Mouse (Mus musculus) CH12.LX (cell line): ENCODE results near the gene Mgat5. TPM values are rescaled to one million over a fixed set of nuclear protein-coding genes. Genes with fewer than 3 reads are reported as not detected.

Experiments used
- DNase-seq: peaks from one replicate; pipeline ENCODE4 v3.0.0-alpha.2; 2013; ENCODE audit errors: extremely low read depth
- H3K27ac ChIP-seq: 2 replicates; pipeline ENCODE4 v1.5.1; 2012; ENCODE audit warnings: low read depth, mild to moderate bottlenecking, control low read depth, moderate library complexity; ENCODE audit not compliant: insufficient read depth
- H3K27me3 ChIP-seq: replicated peaks from 2 replicates; pipeline ENCODE3; 2012; ENCODE audit warnings: inconsistent platforms
- H3K36me3 ChIP-seq, 2 experiments: replicated peaks in 1 of 2; 2 replicates each; pipeline versions ENCODE3 to v1.6.1; 2012; ENCODE audit warnings: inconsistent platforms in 1 of 2, low read length in 1 of 2, mild to moderate bottlenecking in 1 of 2, mixed read lengths in 1 of 2, moderate library complexity in 1 of 2; ENCODE audit not compliant: control insufficient read depth in 1 of 2, insufficient read depth in 1 of 2
- H3K4me1 ChIP-seq, 2 experiments: 2 replicates each; pipeline ENCODE4 v1.6.1; 2012; ENCODE audit warnings: inconsistent platforms in 1 of 2, moderate library complexity in 1 of 2; ENCODE audit not compliant: insufficient read depth in 2 of 2, control insufficient read depth in 1 of 2
- H3K4me2 ChIP-seq: 2 replicates; pipeline ENCODE4 v1.6.1; 2012; ENCODE audit warnings: low read depth, mild to moderate bottlenecking, control low read depth; ENCODE audit not compliant: poor library complexity, insufficient read depth, severe bottlenecking
- H3K4me3 ChIP-seq, 3 experiments: fragments of 150-350 bp in 1 of 3; sonication (generic) in 1 of 3; replicated peaks in 1 of 3; 2 replicates each; pipeline versions ENCODE3 to v1.5.1; 2011 to 2012; ENCODE audit warnings: low read depth in 2 of 3, low read length in 2 of 3, mild to moderate bottlenecking in 2 of 3, moderate library complexity in 2 of 3, control low read depth in 1 of 3, improper control_type of control experiment in 1 of 3, inconsistent platforms in 1 of 3, mixed read lengths in 1 of 3; ENCODE audit not compliant: poor library complexity in 1 of 3
- H3K79me2 ChIP-seq: replicated peaks from 2 replicates; pipeline ENCODE4 v1.6.1; 2012; ENCODE audit warnings: mild to moderate bottlenecking, moderate library complexity; ENCODE audit not compliant: control insufficient read depth, poor library complexity, insufficient read depth, severe bottlenecking; ENCODE audit errors: extremely low read depth
- H3K9ac ChIP-seq: 2 replicates; pipeline ENCODE4 v1.6.1; 2012; ENCODE audit warnings: low read depth, mild to moderate bottlenecking, control low read depth, moderate library complexity; ENCODE audit not compliant: insufficient read depth
- H3K9me3 ChIP-seq: replicated peaks from 2 replicates; pipeline ENCODE3; 2012; ENCODE audit warnings: low read length, inconsistent platforms, mixed read lengths
- CTCF ChIP-seq, 2 experiments: IDR thresholded peaks in 1 of 2; conservative IDR thresholded peaks in 1 of 2; 2 replicates each; pipeline ENCODE4 v1.5.1; 2011 to 2012; ENCODE audit warnings: low read depth in 2 of 2, low read length in 2 of 2, improper control_type of control experiment in 1 of 2, inconsistent platforms in 1 of 2, mild to moderate bottlenecking in 1 of 2, moderate library complexity in 1 of 2
- ELF1 ChIP-seq: IDR thresholded peaks from 2 replicates; pipeline ENCODE4 v1.6.1; 2014; ENCODE audit warnings: low read depth, mild to moderate bottlenecking, inconsistent platforms, low read length, improper control_type of control experiment
- EP300 ChIP-seq: IDR thresholded peaks from 2 replicates; pipeline ENCODE4 v1.6.1; 2011; ENCODE audit warnings: low read length, improper control_type of control experiment
- ETS1 ChIP-seq: conservative IDR thresholded peaks from 2 replicates; pipeline ENCODE4 v1.6.1; 2012; ENCODE audit warnings: low read depth, mild to moderate bottlenecking, inconsistent platforms, low read length, improper control_type of control experiment, moderate library complexity
- GABPA ChIP-seq: IDR thresholded peaks from 2 replicates; pipeline ENCODE4 v1.6.1; 2012; ENCODE audit warnings: low read depth, low read length, improper control_type of control experiment, inconsistent platforms; ENCODE audit not compliant: insufficient replicate concordance
- IRF4 ChIP-seq: IDR thresholded peaks from 2 replicates; pipeline ENCODE4 v1.6.1; 2014; ENCODE audit warnings: low read depth, mild to moderate bottlenecking, inconsistent platforms, low read length, improper control_type of control experiment
- KAT2A ChIP-seq: IDR thresholded peaks from 2 replicates; pipeline ENCODE4 v1.6.1; 2012; ENCODE audit warnings: low read length, improper control_type of control experiment, inconsistent platforms; ENCODE audit not compliant: insufficient replicate concordance
- MAX ChIP-seq: IDR thresholded peaks from 2 replicates; pipeline ENCODE4 v1.6.1; 2011; ENCODE audit warnings: low read length, improper control_type of control experiment
- MAZ ChIP-seq: IDR thresholded peaks from 2 replicates; pipeline ENCODE4 v1.6.1; 2012; ENCODE audit warnings: low read depth, mild to moderate bottlenecking, inconsistent platforms, low read length, improper control_type of control experiment, moderate library complexity
- MEF2A ChIP-seq: IDR thresholded peaks from 2 replicates; pipeline ENCODE4 v1.6.1; 2014; ENCODE audit warnings: low read depth, mild to moderate bottlenecking, inconsistent platforms, low read length, improper control_type of control experiment, borderline replicate concordance
- MXI1 ChIP-seq: IDR thresholded peaks from 2 replicates; pipeline ENCODE4 v1.6.1; 2011; ENCODE audit warnings: mild to moderate bottlenecking, low read depth, low read length, improper control_type of control experiment
- MYC ChIP-seq: IDR thresholded peaks from 2 replicates; pipeline ENCODE4 v1.6.1; 2011; ENCODE audit warnings: low read depth, mild to moderate bottlenecking, improper control_type of control experiment, low read length
- POLR2A ChIP-seq: IDR thresholded peaks from 2 replicates; pipeline ENCODE4 v1.6.1; 2011; ENCODE audit warnings: low read depth, mild to moderate bottlenecking, improper control_type of control experiment, low read length
- RAD21 ChIP-seq: IDR thresholded peaks from 2 replicates; pipeline ENCODE4 v1.6.1; 2011; ENCODE audit warnings: low read depth, mild to moderate bottlenecking, low read length, improper control_type of control experiment, moderate library complexity
- SIN3A ChIP-seq: IDR thresholded peaks from 2 replicates; pipeline ENCODE4 v1.6.1; 2012; ENCODE audit warnings: low read length, improper control_type of control experiment, inconsistent platforms
- SMC3 ChIP-seq: IDR thresholded peaks from 2 replicates; pipeline ENCODE4 v1.6.1; 2011; ENCODE audit warnings: low read depth, low read length, improper control_type of control experiment
- USF1 ChIP-seq: IDR thresholded peaks from 2 replicates; pipeline ENCODE4 v1.6.1; 2014; ENCODE audit warnings: low read depth, mild to moderate bottlenecking, inconsistent platforms, low read length, improper control_type of control experiment
- USF2 ChIP-seq: conservative IDR thresholded peaks from 2 replicates; pipeline ENCODE4 v1.6.1; 2011; ENCODE audit warnings: low read depth, low read length, improper control_type of control experiment
- ZC3H11A ChIP-seq: IDR thresholded peaks from 2 replicates; pipeline ENCODE4 v1.6.1; 2012; ENCODE audit warnings: low read depth, mild to moderate bottlenecking, inconsistent platforms, low read length, improper control_type of control experiment
- ZMIZ1 ChIP-seq: IDR thresholded peaks from 2 replicates; pipeline ENCODE4 v1.6.1; 2012; ENCODE audit warnings: low read depth, mild to moderate bottlenecking, inconsistent platforms, low read length, improper control_type of control experiment
- dilution Hi-C: fragments of 300-500 bp; cut with MboI; formaldehyde crosslinking; loops from 2 replicates; pipeline ENCODE4 v1.14.3; 2020; ENCODE audit warnings: low sequenced_read_pairs; ENCODE audit not compliant: extremely low pct_unique_long_range_greater_than_20kb, extremely low pct_ligation_motif_present
- in situ Hi-C: fragments of 300-500 bp; cut with MboI; formaldehyde crosslinking; loops from 3 replicates; pipeline ENCODE4 v1.14.3; 2019; ENCODE audit warnings: low sequenced_read_pairs, low pct_ligation_motif_present, low pct_unique_long_range_greater_than_20kb, mixed read lengths
- polyA plus RNA-seq: library from polyadenylated mRNA; unstranded; fragments of >175 nt; gene quantifications from 2 replicates; pipeline ENCODE4 v1.2.1, GENCODE M21; 2012; ENCODE audit warnings: low read depth; ENCODE audit not compliant: insufficient read length
- total RNA-seq, 2 experiments: library from RNA; depleted of rRNA; stranded (reverse); fragments of 300-350 nt in 1 of 2; fragments of >200 nt in 1 of 2; gene quantifications; 2 replicates each; pipeline ENCODE4 v1.2.3; 2012 to 2014

Gene Mgat5
- total and polyA plus RNA-seq, 3 experiments, result 5.9 to 8.8 (median 6.6) TPM

GRCm38 (mm10) chr1:127459015-127459451 is 254.2 kb downstream of the Mgat5 start:
- no peaks in the 10 kb centered on the region for H3K79me2 ChIP-seq
- no peak overlapping the region for H3K27ac ChIP-seq
- dilution Hi-C loops, result no loop called here
- H3K36me3 ChIP-seq, result peaks cover 0 to 50% of the 10 kb centered on the region in 2 experiments
- peak; percentile 71 for DNase-seq
- H3K27me3 ChIP-seq, result no peaks in the 10 kb centered on the region
- no peak overlapping the region for H3K4me2 ChIP-seq
- no peak overlapping the region for H3K9ac ChIP-seq
- H3K4me1 ChIP-seq, result peaks cover 0 to 39% of the 10 kb centered on the region in 2 experiments; a peak in 3 of 4 replicates
- H3K9me3 ChIP-seq, result no peaks in the 10 kb centered on the region
- in situ Hi-C loops, result loop anchor here (10.0 kb wide), 1 partner anchor 434 kb away; no protein-coding TSS in a partner anchor
- H3K4me3 ChIP-seq, result no peak overlapping the region
- no peak for TF ChIP-seq MXI1
- peak; percentile 62 to 89 for TF ChIP-seq CTCF (conservative IDR thresholded peaks at IDR 0.05 in 1 of 2, IDR thresholded peaks at IDR 0.05 in 1 of 2; ENCODE audit: low read depth in 2 of 2, low read length in 2 of 2)
- no peak for TF ChIP-seq SIN3A
- TF ChIP-seq IRF4, result 0 out of 2 replicates have a peak, but pooled peaks have one; percentile 44
- TF ChIP-seq MEF2A, result no peak
- no peak for TF ChIP-seq USF1
- 0 out of 2 replicates have a peak, but pooled peaks have one; percentile 39 for TF ChIP-seq MAZ
- TF ChIP-seq ZC3H11A, result peak; percentile 76
- no peak for TF ChIP-seq ETS1
- TF ChIP-seq SMC3, result peak; percentile 92
- peak; percentile 97 for TF ChIP-seq RAD21
- TF ChIP-seq ZMIZ1, result no peak

DNA sequence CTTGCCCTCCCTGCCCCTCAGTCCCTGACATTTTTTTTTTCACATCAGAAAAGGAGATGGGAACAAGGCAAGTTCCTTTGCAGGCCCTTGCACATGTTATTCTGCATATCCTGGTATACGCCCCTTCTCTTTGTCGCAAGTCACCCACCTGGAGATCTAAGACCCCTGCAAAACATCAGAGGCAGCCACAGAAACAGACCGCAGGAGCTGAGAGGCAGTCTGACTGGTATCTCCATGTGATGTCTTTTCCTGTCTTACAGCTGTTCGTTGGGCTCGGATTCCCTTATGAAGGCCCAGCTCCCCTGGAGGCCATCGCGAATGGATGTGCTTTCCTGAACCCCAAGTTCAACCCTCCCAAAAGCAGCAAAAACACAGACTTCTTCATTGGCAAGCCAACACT is 254.8 kb downstream of the Mgat5 start:
- no peaks in the 10 kb centered on the region for H3K9me3 ChIP-seq
- no peak overlapping the region for H3K4me2 ChIP-seq
- peaks cover 0 to 39% of the 10 kb centered on the region in 2 experiments; a peak in 3 of 4 replicates for H3K4me1 ChIP-seq
- in situ Hi-C loops (loop anchor here (10.0 kb wide), 1 partner anchor 435 kb away; no protein-coding TSS in a partner anchor), dilution Hi-C loops (no loop called here)
- no peaks in the 10 kb centered on the region for H3K27me3 ChIP-seq
- H3K4me3 ChIP-seq, result no peak overlapping the region
- no peak overlapping the region for H3K9ac ChIP-seq
- no peaks in the 10 kb centered on the region for H3K79me2 ChIP-seq
- H3K27ac ChIP-seq, result no peak overlapping the region
- no peak for DNase-seq
- H3K36me3 ChIP-seq, result peaks cover 0 to 48% of the 10 kb centered on the region in 2 experiments
- TF ChIP-seq ZMIZ1, result no peak
- TF ChIP-seq SMC3, result no peak
- no peak for TF ChIP-seq GABPA
- TF ChIP-seq RAD21, result no peak
- no peak for TF ChIP-seq MAX
- no peak for TF ChIP-seq ELF1
- TF ChIP-seq EP300, result no peak
- TF ChIP-seq USF1, result no peak
- no peak for TF ChIP-seq MYC
- no peak for TF ChIP-seq USF2
- no peak for TF ChIP-seq POLR2A
- TF ChIP-seq MEF2A, result no peak
- TF ChIP-seq KAT2A, result no peak
- TF ChIP-seq, all 38 proteins: peak for 0
